In the genomic region with DNA sequence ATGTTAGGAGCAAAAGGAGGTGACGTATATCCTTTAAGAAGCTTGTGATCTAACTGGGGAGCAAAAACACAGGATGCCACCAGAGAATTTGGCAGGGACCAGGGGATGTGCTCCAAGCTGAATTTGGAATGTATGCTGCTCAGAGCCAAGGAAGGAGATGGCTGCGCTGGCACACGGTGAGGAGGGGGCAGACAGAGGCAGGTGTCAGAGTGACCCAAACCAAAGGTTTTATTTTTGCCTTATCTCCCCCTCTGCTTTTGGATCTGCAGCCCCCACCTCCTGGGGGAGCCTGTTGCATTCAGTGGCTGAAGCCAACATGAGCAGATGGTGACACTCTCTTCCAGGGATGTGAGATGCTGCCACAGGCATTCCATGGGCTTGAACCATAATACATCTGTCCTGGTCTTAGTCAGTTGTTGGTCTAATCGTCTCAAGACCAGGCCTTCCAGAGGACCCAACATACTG, we compare ENCODE assay signal across 19 mouse cellular contexts.
DNase-seq lines count a peak whose midpoint lies in the region; ATAC-seq and TF ChIP-seq lines count a peak whose summit lies in the region.
"Had no signal": no experiment of that assay in that cellular context is flagged by ENCODE, and none has a peak within 500 bp of the region (broad histone marks: within the 10 kb centered on the region; RNA-seq: fewer than 3 reads in every experiment).

No protein-coding gene starts in this region.

- no peak overlapping the region for H3K27ac ChIP-seq in forebrain, embryonic 13.5 days
- H3K27ac ChIP-seq in forebrain, embryonic 11.5 days (ENCODE audit: low read depth, low read length), result no peak overlapping the region
- H3K27ac ChIP-seq in hindbrain, postnatal 0 days, result no peak overlapping the region
- no peak overlapping the region for H3K27ac ChIP-seq in hindbrain, embryonic 13.5 days
- H3K27ac ChIP-seq: limb, embryonic 10.5 days; midbrain, embryonic 13.5 days; stomach, embryonic 15.5 days had no signal

- WGBS in forebrain, embryonic 13.5 days, result 88% methylated on average over 4 of the region's 4 CpGs
- WGBS in forebrain, embryonic 11.5 days, result 91% methylated on average over 4 of the region's 4 CpGs
- WGBS in hindbrain, postnatal 0 days, result 54% methylated on average over 4 of the region's 4 CpGs
- 86% methylated on average over 4 of the region's 4 CpGs for WGBS in hindbrain, embryonic 13.5 days

- TF ChIP-seq CTCF in hindbrain, postnatal 0 days (IDR thresholded peaks at IDR 0.05; ENCODE audit: low read depth), result no peak

- no peaks in the 10 kb centered on the region for H3K9me3 ChIP-seq in forebrain, embryonic 13.5 days (replicated peaks)
- no peaks in the 10 kb centered on the region for H3K9me3 ChIP-seq in forebrain, embryonic 11.5 days (ENCODE audit: control insufficient read depth, low read length)
- H3K9me3 ChIP-seq in hindbrain, postnatal 0 days (ENCODE audit: low read length), result no peaks in the 10 kb centered on the region
- no peaks in the 10 kb centered on the region for H3K9me3 ChIP-seq in hindbrain, embryonic 13.5 days
- H3K9me3 ChIP-seq: limb, embryonic 10.5 days; midbrain, embryonic 13.5 days; stomach, embryonic 15.5 days had no signal

- no peak overlapping the region for H3K9ac ChIP-seq in forebrain, embryonic 13.5 days
- no peak overlapping the region for H3K9ac ChIP-seq in forebrain, embryonic 11.5 days (ENCODE audit: low read length)
- H3K9ac ChIP-seq in hindbrain, postnatal 0 days (replicated peaks; ENCODE audit: low read length), result no peak overlapping the region
- no peak overlapping the region for H3K9ac ChIP-seq in hindbrain, embryonic 13.5 days
- H3K9ac ChIP-seq: lung, embryonic 14.5 days; midbrain, embryonic 13.5 days; stomach, embryonic 15.5 days had no signal

- DNase-seq in forebrain, embryonic 11.5 days (ENCODE audit: low spot score), result no peak
- peak; percentile 35 for DNase-seq in hindbrain, postnatal 0 days (ENCODE audit: low spot score)
- peak; percentile 83 for DNase-seq in brain, adult 2 months (ENCODE audit: low read depth, low spot score)
- DNase-seq in cerebellum, adult 8-10 months, result peak; percentile 59
- no peak for DNase-seq in gastrocnemius, postnatal 4 days (ENCODE audit: low spot score in 2 of 2)
- no peak for DNase-seq in lung, postnatal 25 days (ENCODE audit: low spot score)
- DNase-seq: heart, postnatal 14 days; kidney, adult 9 months; kidney, postnatal 36 days; layer of hippocampus, postnatal 36 days; lung, embryonic 14.5 days; thymus, adult 2 months had no signal

- peaks cover 24% of the 10 kb centered on the region for H3K27me3 ChIP-seq in forebrain, embryonic 13.5 days
- peaks cover 2% of the 10 kb centered on the region; the same call in 1 of the 2 replicates for H3K27me3 ChIP-seq in forebrain, embryonic 11.5 days (ENCODE audit: control insufficient read depth, insufficient read depth, low read length)
- no peaks in the 10 kb centered on the region for H3K27me3 ChIP-seq in hindbrain, postnatal 0 days (ENCODE audit: insufficient read depth, low read length)
- H3K27me3 ChIP-seq in hindbrain, embryonic 13.5 days, result peaks cover 6% of the 10 kb centered on the region; the same call in 1 of the 2 replicates
- H3K27me3 ChIP-seq: stomach, embryonic 15.5 days had no signal

- no peaks in the 10 kb centered on the region for H3K36me3 ChIP-seq in forebrain, embryonic 13.5 days (ENCODE audit: poor library complexity, severe bottlenecking)
- H3K36me3 ChIP-seq in forebrain, embryonic 11.5 days (ENCODE audit: control insufficient read depth, insufficient read depth, low read length), result no peaks in the 10 kb centered on the region
- no peaks in the 10 kb centered on the region for H3K36me3 ChIP-seq in hindbrain, postnatal 0 days (ENCODE audit: insufficient read depth, low read length)
- H3K36me3 ChIP-seq in hindbrain, embryonic 13.5 days, result no peaks in the 10 kb centered on the region
- H3K36me3 ChIP-seq: limb, embryonic 10.5 days; midbrain, embryonic 13.5 days; stomach, embryonic 15.5 days had no signal

- ATAC-seq in forebrain, embryonic 13.5 days, result peak; percentile 13; the same call in 1 of the 2 replicates
- ATAC-seq in forebrain, embryonic 11.5 days (replicated peaks; ENCODE audit: low FRiP score), result no peak
- ATAC-seq in hindbrain, postnatal 0 days, result peak; percentile 51; the same call in 1 of the 2 replicates
- ATAC-seq in hindbrain, embryonic 13.5 days (ENCODE audit: low FRiP score), result no peak
- ATAC-seq: midbrain, embryonic 13.5 days had no signal

- H3K4me2 ChIP-seq in forebrain, embryonic 13.5 days, result no peak overlapping the region
- no peak overlapping the region for H3K4me2 ChIP-seq in forebrain, embryonic 11.5 days (ENCODE audit: low read depth, low read length, severe bottlenecking)
- H3K4me2 ChIP-seq in hindbrain, postnatal 0 days (ENCODE audit: low read depth, low read length), result no peak overlapping the region
- H3K4me2 ChIP-seq in hindbrain, embryonic 13.5 days, result no peak overlapping the region
- H3K4me2 ChIP-seq: heart, embryonic 11.5 days; liver, embryonic 11.5 days; lung, embryonic 14.5 days; midbrain, embryonic 13.5 days; stomach, embryonic 15.5 days had no signal

- H3K4me1 ChIP-seq in forebrain, embryonic 13.5 days, result peaks cover 27% of the 10 kb centered on the region
- no peaks in the 10 kb centered on the region; the same call in 1 of the 2 replicates for H3K4me1 ChIP-seq in forebrain, embryonic 11.5 days (replicated peaks; ENCODE audit: control insufficient read depth, insufficient read depth, low read length)
- H3K4me1 ChIP-seq in hindbrain, postnatal 0 days (ENCODE audit: insufficient read depth, low read length), result peaks cover 5% of the 10 kb centered on the region; the same call in 1 of the 2 replicates
- peaks cover 34% of the 10 kb centered on the region for H3K4me1 ChIP-seq in hindbrain, embryonic 13.5 days (replicated peaks)
- H3K4me1 ChIP-seq: limb, embryonic 10.5 days; stomach, embryonic 15.5 days had no signal

- H3K4me3 ChIP-seq in forebrain, embryonic 13.5 days, result no peak overlapping the region
- no peak overlapping the region for H3K4me3 ChIP-seq in forebrain, embryonic 11.5 days (ENCODE audit: low read depth, low read length)
- H3K4me3 ChIP-seq in hindbrain, postnatal 0 days (ENCODE audit: low read length), result no peak overlapping the region
- H3K4me3 ChIP-seq in hindbrain, embryonic 13.5 days, result no peak overlapping the region
- H3K4me3 ChIP-seq: limb, embryonic 10.5 days; midbrain, embryonic 13.5 days; stomach, embryonic 15.5 days had no signal

Comparison
In these comparisons a context has a peak if more than half of its experiments do, and no peak if none do; other contexts are left out.
1. ATAC-seq: peak in forebrain, embryonic 13.5 days (single experiment) and hindbrain, postnatal 0 days (single experiment); none in forebrain, embryonic 11.5 days (single experiment) and hindbrain, embryonic 13.5 days (single experiment).
2. DNase-seq: peak in hindbrain, postnatal 0 days (single experiment), brain, adult 2 months (single experiment) and cerebellum, adult 8-10 months (single experiment); none in forebrain, embryonic 11.5 days (single experiment), gastrocnemius, postnatal 4 days (0 of 2) and lung, postnatal 25 days (single experiment).